Mouse (Mus musculus) cortical plate, adult 2 months (tissue): ENCODE measurements around the gene Rab8a.

Experiments
- CTCF ChIP-seq: fragments of 200-500 bp; IDR thresholded peaks from 2 replicates; pipeline ENCODE4 v1.5.1; 2011; ENCODE audit warnings: mild to moderate bottlenecking, control low read depth, low read length; ENCODE audit not compliant: insufficient read depth; ENCODE audit errors: extremely low read depth
- POLR2A ChIP-seq: fragments of 200-500 bp; IDR thresholded peaks from 2 replicates; pipeline ENCODE4 v1.6.1; 2011; ENCODE audit warnings: mild to moderate bottlenecking, low read length, control low read depth; ENCODE audit not compliant: insufficient read depth; ENCODE audit errors: extremely low read depth

GRCm38 (mm10) chr8:72162821-72163220 lies 1.8 kb downstream of the Rab8a start:
- no peak for TF ChIP-seq POLR2A
- no peak for TF ChIP-seq CTCF
